Mouse (Mus musculus) adrenal gland (tissue): ENCODE measurements around the gene Pstk.
"Not testable (repeated sequence)": the region's sequence is repeated elsewhere in the genome, so short reads cannot be mapped to it uniquely, and the experiment has no call there.

Source experiments
- intact Hi-C: fragments of 180-260 bp; cut with DNase I; formaldehyde crosslinking; loops from one replicate; pipeline ENCODE4 v1.15.1; 2025

The Pstk gene

DNA sequence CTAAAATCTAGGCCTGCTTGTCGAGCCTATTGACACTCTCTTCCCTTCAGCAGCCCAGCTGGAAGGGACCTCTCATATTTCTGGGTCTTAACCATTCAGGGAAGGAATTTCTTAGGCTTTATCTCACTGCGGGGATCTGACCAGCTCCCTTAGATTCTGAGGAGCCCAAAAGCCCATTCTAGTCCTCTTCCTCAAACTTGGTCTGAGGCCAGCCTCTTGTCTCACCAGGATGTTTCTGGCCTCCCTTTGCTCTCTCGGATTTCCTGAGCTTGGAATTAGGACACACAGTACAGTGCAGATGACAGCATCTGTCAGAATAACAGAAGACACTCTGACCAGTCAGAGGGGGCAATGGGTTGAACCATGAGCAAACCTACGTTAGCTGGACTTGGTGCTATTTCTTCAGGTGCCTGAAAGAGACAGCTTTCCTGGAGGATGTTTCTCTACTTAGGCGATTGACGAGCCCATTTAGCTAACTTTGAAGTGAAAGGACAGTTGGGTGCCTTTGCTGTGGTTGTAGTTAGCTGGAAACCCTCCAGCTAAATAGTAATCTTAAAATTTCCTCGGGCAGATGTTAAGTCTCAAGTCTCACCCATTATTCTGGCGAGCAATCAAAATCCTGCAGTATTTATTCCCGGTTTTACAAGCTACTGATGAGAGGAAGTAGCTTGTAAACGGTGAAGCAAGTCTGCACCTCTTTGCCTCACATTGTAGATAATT, 40.4 kb downstream of the Pstk start:
- intact Hi-C loops, result loop anchor here (5.0 kb wide), 1 partner anchor 39 kb away; the partner anchor contains the start of gene Pstk

DNA sequence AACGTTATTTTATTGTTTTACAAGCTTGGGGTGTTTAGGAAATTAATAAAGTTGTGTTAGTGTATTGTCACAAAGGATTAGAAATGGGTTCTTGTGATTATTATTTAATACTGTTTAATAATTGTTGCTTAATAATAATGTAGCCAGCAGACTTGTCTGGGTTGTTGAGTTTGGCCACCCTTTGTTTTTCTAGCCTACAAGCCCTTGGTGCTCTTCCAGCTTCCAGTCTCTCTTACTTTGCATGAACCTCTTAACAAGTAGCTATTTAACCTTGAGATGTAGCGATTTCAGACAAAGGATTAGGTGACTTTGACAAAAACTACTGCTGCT, 41.0 kb downstream of the Pstk start:
- intact Hi-C loops, result loop anchor here (5.0 kb wide), 1 partner anchor 40 kb away; the partner anchor contains the start of gene Pstk

- intact Hi-C loops, result not testable (repeated sequence)
Observed at GRCm38 (mm10) chr7:131416742-131417141, 45.8 kb downstream of the Pstk start.

- intact Hi-C loops, result no loop called here
Observed at GRCm38 (mm10) chr7:131417605-131418004, 46.7 kb downstream of the Pstk start.

- intact Hi-C loops, result no loop called here
Observed at GRCm38 (mm10) chr7:131424912-131425311, 54.0 kb downstream of the Pstk start.

DNA sequence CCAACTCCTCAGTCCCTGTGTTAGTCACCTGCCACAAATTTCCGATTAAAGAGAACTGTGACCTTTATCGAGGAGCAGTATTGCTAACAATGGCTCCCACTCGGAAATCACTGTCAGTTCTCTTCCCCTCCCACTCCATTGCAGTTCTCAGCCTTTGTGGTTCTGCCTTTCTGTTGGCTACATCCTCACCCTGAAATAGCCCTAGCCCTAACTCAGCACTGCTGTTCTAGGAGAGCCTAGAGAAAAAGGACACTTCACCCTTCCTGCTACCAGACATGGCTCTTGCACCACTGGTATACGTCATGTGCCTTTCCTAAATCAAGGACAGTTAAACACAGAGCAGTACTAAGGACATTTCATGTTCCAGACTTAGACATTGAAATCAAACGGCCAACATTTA, 56.4 kb downstream of the Pstk start:
- intact Hi-C loops, result no loop called here

DNA sequence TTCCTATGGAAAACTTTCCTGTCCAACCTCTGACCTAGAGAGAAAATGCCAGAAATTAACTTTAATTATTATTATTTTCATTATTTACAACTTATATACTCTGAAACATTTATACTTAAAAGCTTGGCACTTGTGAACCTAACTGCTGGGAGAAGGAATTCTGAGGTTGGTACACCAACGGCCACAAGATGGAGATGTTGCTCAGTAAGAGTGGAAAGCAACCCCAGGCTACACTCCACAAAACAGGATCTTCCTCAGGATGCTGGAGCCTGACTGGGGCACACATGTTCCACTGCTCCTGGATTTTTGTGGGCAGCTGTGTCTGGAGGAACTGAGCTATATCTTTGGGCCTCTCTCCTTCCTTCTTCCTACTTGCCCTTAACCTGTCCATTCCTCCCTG, 61.3 kb downstream of the Pstk start:
- intact Hi-C loops, result no loop called here

DNA sequence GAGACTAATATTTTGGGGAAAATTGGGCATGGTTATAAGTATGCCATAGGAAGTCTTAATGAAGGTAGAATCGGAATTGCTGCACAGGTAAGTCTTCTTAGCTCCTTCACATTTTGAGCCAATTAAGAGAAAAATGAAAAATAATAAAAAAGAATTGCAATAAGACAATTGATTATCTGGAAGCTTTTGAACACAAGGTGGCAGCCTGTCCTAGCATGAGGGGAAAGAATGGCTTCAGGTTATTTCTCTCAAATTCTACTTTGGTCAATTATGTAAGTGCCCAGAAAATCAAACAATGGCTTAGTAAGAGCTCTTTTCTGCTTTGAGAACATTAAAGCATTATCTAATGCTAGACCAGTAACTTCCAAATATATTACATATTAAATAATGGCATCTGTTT, 63.3 kb downstream of the Pstk start:
- intact Hi-C loops, result no loop called here

DNA sequence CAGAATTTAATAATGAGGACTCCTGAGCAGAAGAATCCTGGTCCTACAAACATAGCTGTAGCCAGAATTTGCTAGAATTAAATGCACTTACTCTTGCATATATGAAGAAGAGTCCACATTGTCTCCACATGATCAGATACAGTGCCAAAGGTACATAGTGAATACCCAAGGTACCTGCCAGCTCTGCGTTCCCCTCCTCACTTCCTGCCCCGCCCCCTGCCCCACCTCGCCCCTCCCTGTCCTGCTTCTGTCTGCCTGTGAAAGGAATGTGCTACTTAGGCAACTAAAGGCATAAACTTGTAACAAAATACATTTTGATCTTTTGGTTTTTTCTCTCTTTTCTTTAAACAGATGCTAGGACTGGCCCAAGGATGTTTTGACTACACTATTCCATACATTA, 66.1 kb downstream of the Pstk start:
- intact Hi-C loops, result no loop called here
